ENCODE assay signal across 28 mouse cellular contexts in the genomic region with DNA sequence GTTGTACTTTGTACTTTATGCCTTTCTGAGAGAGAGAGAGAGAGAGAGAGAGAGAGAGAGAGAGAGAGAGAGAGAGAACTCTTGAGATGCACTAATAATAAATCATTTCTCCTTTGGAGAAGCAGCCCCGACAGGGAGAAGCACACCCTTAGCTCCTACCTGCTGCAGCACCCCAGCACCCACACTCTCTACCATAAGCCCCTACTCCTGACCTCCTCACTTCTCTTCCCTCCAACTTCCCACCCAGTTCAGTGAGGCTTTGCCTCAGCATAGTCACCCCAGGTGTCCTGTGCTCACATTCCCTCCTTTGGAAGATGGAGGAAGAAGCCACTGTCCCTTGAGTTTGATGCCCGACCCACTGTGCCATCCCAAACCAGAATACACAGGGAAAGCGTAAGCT.
"Had no signal": no experiment of that assay in that cellular context is flagged by ENCODE, and none has a peak within 500 bp of the region (broad histone marks: within the 10 kb centered on the region; RNA-seq: fewer than 3 reads in every experiment).

No protein-coding gene starts in this region.

- H3K4me1 ChIP-seq: embryonic facial prominence, embryonic 13.5 days; forebrain, embryonic 13.5 days; forebrain, embryonic 15.5 days had no signal

- H3K36me3 ChIP-seq: embryonic facial prominence, embryonic 10.5 days; forebrain, embryonic 10.5 days; forebrain, embryonic 12.5 days had no signal

- H3K4me2 ChIP-seq: embryonic facial prominence, embryonic 12.5 days; embryonic facial prominence, embryonic 13.5 days; embryonic facial prominence, embryonic 15.5 days; forebrain, embryonic 12.5 days; forebrain, embryonic 13.5 days; forebrain, embryonic 15.5 days had no signal

- ATAC-seq: forebrain, embryonic 13.5 days; forebrain, embryonic 14.5 days; forebrain, embryonic 15.5 days; forebrain, embryonic 16.5 days; forebrain, postnatal 0 days had no signal

- H3K27me3 ChIP-seq: embryonic facial prominence, embryonic 12.5 days; embryonic facial prominence, embryonic 13.5 days; embryonic facial prominence, embryonic 15.5 days; forebrain, embryonic 12.5 days; forebrain, embryonic 13.5 days; forebrain, embryonic 15.5 days had no signal

- H3K9ac ChIP-seq: embryonic facial prominence, embryonic 12.5 days; embryonic facial prominence, embryonic 13.5 days; embryonic facial prominence, embryonic 15.5 days; forebrain, embryonic 12.5 days; forebrain, embryonic 13.5 days; forebrain, embryonic 15.5 days; forebrain, postnatal 0 days had no signal

- H3K9me3 ChIP-seq: embryonic facial prominence, embryonic 10.5 days; embryonic facial prominence, embryonic 12.5 days; embryonic facial prominence, embryonic 13.5 days; embryonic facial prominence, embryonic 15.5 days; forebrain, embryonic 10.5 days; forebrain, embryonic 12.5 days; forebrain, embryonic 13.5 days; forebrain, embryonic 15.5 days had no signal

- DNase-seq: cerebellum, adult 2 months; cerebellum, adult 8-10 months; cerebellum, adult 9-10 months; cerebellum, adult 9-11 months; cerebellum, postnatal 10 days; cerebellum, postnatal 14 days; cerebellum, postnatal 25 days; cerebellum, postnatal 36 days; embryo, embryonic 11 days; forebrain, postnatal 0 days; gastrocnemius, adult 2 months; gastrocnemius, postnatal 10 days; gastrocnemius, postnatal 14 days; gastrocnemius, postnatal 25 days; gastrocnemius, postnatal 36 days; heart, adult 18-20 months; heart, adult 2 months had no signal

- H3K27ac ChIP-seq: embryonic facial prominence, embryonic 10.5 days; embryonic facial prominence, embryonic 12.5 days; embryonic facial prominence, embryonic 13.5 days; embryonic facial prominence, embryonic 15.5 days; forebrain, embryonic 10.5 days; forebrain, embryonic 12.5 days; forebrain, embryonic 13.5 days; forebrain, embryonic 15.5 days; gastrocnemius, adult 2 months; heart, adult 2 months had no signal

- H3K4me3 ChIP-seq: embryonic facial prominence, embryonic 10.5 days; embryonic facial prominence, embryonic 12.5 days; embryonic facial prominence, embryonic 13.5 days; embryonic facial prominence, embryonic 15.5 days; erythroblast, embryonic 14.5 days; forebrain, embryonic 10.5 days; forebrain, embryonic 12.5 days; forebrain, embryonic 13.5 days; forebrain, embryonic 15.5 days; gastrocnemius, adult 2 months; heart, adult 2 months had no signal
